Mouse (Mus musculus) B cell, adult 62 days (primary cell): ENCODE measurements around the gene Ripk3. TPM values are rescaled to one million over a fixed set of nuclear protein-coding genes. Genes with fewer than 3 reads are reported as not detected.

Experiments used
- total RNA-seq: library from RNA; stranded (reverse); gene quantifications from 4 replicates; pipeline ENCODE4 v1.2.4, GENCODE M21; 2023

Gene Ripk3
- total RNA-seq = 84.2 to 93.2 TPM (median 86.6 TPM) in 4 replicates

DNA sequence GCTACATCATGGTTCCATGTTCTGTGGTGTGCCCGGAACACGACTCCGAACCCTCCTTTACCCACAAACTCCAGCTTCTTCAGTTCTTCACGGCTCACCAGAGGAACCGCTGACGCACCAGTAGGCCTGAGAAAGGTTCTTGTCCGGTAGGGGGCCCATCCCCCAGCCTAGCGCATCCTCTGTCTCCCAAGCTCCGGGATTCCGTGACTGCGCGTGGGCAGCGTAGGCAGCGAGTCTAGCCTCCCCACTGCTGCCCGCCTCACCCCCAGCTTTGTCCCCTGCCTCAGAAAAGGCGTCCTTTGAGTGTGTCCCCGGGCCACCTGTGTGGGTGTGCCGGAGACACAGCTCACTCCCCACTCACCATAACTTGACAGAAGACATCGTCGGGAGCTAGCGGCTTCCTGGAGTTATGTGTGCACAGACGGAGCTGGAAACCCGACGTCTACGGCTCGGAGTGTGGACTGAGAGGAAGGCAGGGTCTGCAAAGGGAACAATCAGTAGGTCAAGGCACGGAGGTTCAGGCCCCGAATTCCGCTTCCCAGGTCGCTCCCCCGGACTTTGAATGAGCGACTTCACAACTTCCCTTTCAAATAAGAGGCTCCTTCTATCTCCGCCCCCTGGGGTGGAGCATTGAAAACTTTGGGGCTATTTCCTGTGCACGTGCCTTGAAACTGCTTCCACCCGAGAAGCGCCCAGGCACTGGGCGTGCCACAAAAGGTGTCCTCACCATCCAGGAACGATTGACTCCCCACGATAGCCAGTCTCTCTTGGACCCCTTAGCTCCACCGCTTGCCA is at the start of gene Ripk3:
TSS of gene Ripk3 (minus strand) at position 610 of the 795 bp plus-strand sequence.

DNA sequence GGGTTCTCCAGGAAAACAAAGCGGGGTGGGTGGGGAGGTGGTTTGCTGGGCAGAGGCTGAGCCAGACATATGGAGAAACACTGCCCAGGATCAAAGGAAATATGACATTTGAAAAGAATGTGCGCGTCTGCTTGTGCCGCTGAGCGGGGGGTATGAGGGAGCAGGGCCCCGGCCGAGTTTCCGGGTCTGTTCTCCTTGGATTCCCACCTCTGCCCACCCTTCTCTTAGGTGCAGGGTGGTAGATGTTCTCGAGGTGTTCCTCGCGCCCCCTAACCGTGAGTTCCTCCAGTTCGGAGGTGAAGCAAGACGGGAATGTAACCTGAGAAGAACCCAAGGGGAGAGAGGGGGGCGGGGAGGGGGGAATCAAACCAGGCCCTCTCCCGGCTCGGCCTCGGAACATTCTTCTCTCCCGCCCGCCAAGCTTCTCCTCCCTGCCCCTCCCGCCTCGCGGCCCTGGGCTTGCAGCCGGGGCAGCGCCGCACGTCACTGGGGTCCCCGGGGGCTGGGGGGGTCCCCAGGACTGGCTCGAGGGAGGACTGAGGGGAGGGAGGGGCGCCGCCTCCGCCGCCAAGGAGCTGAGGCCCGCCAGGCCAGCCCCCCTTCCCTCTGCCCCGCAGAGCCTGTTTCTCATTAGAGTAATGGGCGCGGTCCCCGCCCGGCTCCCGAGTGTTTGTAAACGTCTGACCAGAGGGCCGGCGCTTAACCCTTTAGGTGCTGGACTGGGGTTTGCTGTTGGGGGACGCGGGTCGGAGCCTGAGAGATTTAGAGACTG is 34.5 kb upstream of the Ripk3 start, which contains the start of gene Nfatc4:
TSS of gene Nfatc4 (plus strand) at position 154 of the 772 bp plus-strand sequence.

GRCm38 (mm10) chr14:55783958-55784235 is 4.8 kb downstream of the Ripk3 start, which contains the start of gene Adcy4:
Gene Adcy4, minus strand, starts transcription at chr14:55784095.

GRCm38 (mm10) chr14:55765696-55766095 is 23.0 kb downstream of the Ripk3 start, which contains the start of gene Ltb4r1:
Gene Ltb4r1, plus strand, starts transcription at chr14:55765962.

GRCm38 (mm10) chr14:55761163-55761562 is 27.5 kb downstream of the Ripk3 start, which contains the start of gene Ltb4r2:
Gene Ltb4r2, plus strand, starts transcription at chr14:55761428.

GRCm38 (mm10) chr14:55758363-55758784 is 30.3 kb downstream of the Ripk3 start, which contains the start of gene Cideb:
Gene Cideb, minus strand, starts transcription at chr14:55758458.

DNA sequence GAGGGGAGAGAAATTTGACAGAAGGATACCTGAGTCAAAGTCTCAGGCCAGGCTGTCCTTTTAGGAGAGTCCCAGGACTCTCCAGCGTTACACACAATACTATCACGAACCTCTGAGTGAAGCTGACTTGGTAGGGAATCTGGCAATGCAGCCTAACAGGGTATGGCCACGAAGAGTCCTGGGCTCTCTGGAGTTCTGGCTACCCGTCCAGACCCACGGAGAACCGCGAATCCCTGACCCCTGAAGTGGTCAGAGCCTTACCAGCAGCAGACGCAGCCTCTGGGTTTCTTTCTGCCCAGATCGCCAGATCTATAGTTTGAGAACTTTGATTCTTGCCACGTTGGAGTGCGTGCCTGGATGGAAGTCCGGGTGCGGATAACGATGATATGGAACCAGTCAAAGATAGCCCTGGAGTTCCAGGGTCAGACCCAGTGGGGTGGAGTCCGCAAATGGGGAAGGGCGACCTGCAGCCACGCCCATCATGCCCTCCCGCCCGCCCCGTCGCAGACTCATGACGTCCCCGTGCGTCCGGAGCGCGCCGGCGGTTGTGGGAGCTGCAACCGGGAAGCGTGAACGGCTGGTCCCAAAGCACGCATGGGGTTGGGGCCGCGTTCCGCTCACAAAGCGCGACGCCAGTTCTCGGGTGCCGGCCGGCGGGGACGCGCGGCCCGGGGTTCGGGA is 43.3 kb downstream of the Ripk3 start, which contains the start of the genes Dhrs1 and Nop9:
TSS of gene Dhrs1 (minus strand) at position 511 of the 681 bp plus-strand sequence.
TSS of gene Nop9 (plus strand) at position 514 of the 681 bp plus-strand sequence.

Other genes with a start within 250 kb of the Ripk3 start
- 43.4 to 51.1 TPM (median 49.0 TPM) in 4 replicates for gene Pck2, start 248.6 kb downstream of the Ripk3 start, total RNA-seq
- gene Dcaf11, start 228.9 kb downstream of the Ripk3 start, total RNA-seq = 84.9 to 91.3 TPM (median 86.3 TPM) in 4 replicates
- gene A730061H03Rik, start 228.5 kb downstream of the Ripk3 start, total RNA-seq = 6.2 to 9.8 TPM (median 7.2 TPM) in 4 replicates
- not detected in 4 replicates for gene Fitm1, start 213.2 kb downstream of the Ripk3 start, total RNA-seq
- gene Psme1, start 210.7 kb downstream of the Ripk3 start, total RNA-seq = 234 to 255 TPM (median 248 TPM) in 4 replicates
- 3.7 to 6.1 TPM (median 5.3 TPM) in 4 replicates for gene Emc9, start 203.6 kb downstream of the Ripk3 start, total RNA-seq
- 273 to 323 TPM (median 304 TPM) in 4 replicates for gene Psme2, start 197.8 kb downstream of the Ripk3 start, total RNA-seq
- 94.6 to 97.8 TPM (median 96.3 TPM) in 4 replicates for gene Rnf31, start 197.2 kb downstream of the Ripk3 start, total RNA-seq
- 83.5 to 105 TPM (median 99.2 TPM) in 4 replicates for gene Irf9, start 185.3 kb downstream of the Ripk3 start, total RNA-seq
- gene Rec8, start 170.8 kb downstream of the Ripk3 start, total RNA-seq = 0.79 to 1.5 TPM (median 1.0 TPM) in 4 replicates
- gene Ipo4, start 152.9 kb downstream of the Ripk3 start, total RNA-seq = 56.3 to 62.2 TPM (median 58.4 TPM) in 4 replicates
- gene Gm49378, start 151.0 kb downstream of the Ripk3 start, total RNA-seq = 3.3 to 4.7 TPM (median 4.4 TPM) in 3 of 4 replicates, not detected in the other
- 38.2 to 51.1 TPM (median 44.8 TPM) in 4 replicates for gene Tm9sf1, start 145.1 kb downstream of the Ripk3 start, total RNA-seq
- gene Tssk4, start 138.7 kb downstream of the Ripk3 start, total RNA-seq = 2.3 to 2.6 TPM (median 2.5 TPM) in 4 replicates
- gene Mdp1, start 128.4 kb downstream of the Ripk3 start, total RNA-seq = 42.5 to 45.6 TPM (median 42.9 TPM) in 4 replicates
- gene Gmpr2, start 116.9 kb downstream of the Ripk3 start, total RNA-seq = 18.2 to 28.2 TPM (median 22.1 TPM) in 4 replicates
- gene Nedd8, start 116.7 kb downstream of the Ripk3 start, total RNA-seq = 168 to 193 TPM (median 180 TPM) in 4 replicates
- gene Tinf2, start 107.0 kb downstream of the Ripk3 start, total RNA-seq = 164 to 172 TPM (median 166 TPM) in 4 replicates
- gene Tgm1, start 74.9 kb downstream of the Ripk3 start, total RNA-seq = 1.2 to 2.3 TPM (median 1.8 TPM) in 4 replicates
- 78.7 to 86.9 TPM (median 83.5 TPM) in 4 replicates for gene Rabggta, start 66.6 kb downstream of the Ripk3 start, total RNA-seq
- gene Dhrs1, start 43.2 kb downstream of the Ripk3 start, total RNA-seq = 29.7 to 33.0 TPM (median 31.4 TPM) in 4 replicates
- 29.6 to 35.0 TPM (median 33.4 TPM) in 4 replicates for gene Nop9, start 43.2 kb downstream of the Ripk3 start, total RNA-seq
- gene Cideb, start 30.4 kb downstream of the Ripk3 start, total RNA-seq = not detected in 4 replicates
- gene Ltb4r2, start 27.4 kb downstream of the Ripk3 start, total RNA-seq = 0.19 to 0.83 TPM (median 0.33 TPM) in 4 replicates
- gene Ltb4r1, start 22.9 kb downstream of the Ripk3 start, total RNA-seq = not detected in 4 replicates
- 0.53 to 1.6 TPM (median 0.60 TPM) in 3 of 4 replicates, not detected in the other for gene Adcy4, start 4.8 kb downstream of the Ripk3 start, total RNA-seq
- gene Nfatc4, start 34.3 kb upstream of the Ripk3 start, total RNA-seq = not detected in 4 replicates
- 0.06 TPM in 1 of 4 replicates, not detected in the others for gene Nynrin, start 65.1 kb upstream of the Ripk3 start, total RNA-seq
- not detected in 4 replicates for gene Cbln3, start 95.5 kb upstream of the Ripk3 start, total RNA-seq
- gene Khnyn, start 96.1 kb upstream of the Ripk3 start, total RNA-seq = 101 TPM in 4 replicates
- 21.8 to 38.3 TPM (median 34.4 TPM) in 4 replicates for gene Sdr39u1, start 111.4 kb upstream of the Ripk3 start, total RNA-seq
- not detected in 4 replicates for gene Cma1, start 155.8 kb upstream of the Ripk3 start, total RNA-seq
- gene Cma2, start 162.1 kb upstream of the Ripk3 start, total RNA-seq = not detected in 4 replicates
- gene Mcpt1, start 229.1 kb upstream of the Ripk3 start, total RNA-seq = not detected in 4 replicates
- gene Mcpt9, start 241.6 kb upstream of the Ripk3 start, total RNA-seq = not detected in 4 replicates